8 mouse cellular contexts compared by ENCODE assay signal in the genomic region with DNA sequence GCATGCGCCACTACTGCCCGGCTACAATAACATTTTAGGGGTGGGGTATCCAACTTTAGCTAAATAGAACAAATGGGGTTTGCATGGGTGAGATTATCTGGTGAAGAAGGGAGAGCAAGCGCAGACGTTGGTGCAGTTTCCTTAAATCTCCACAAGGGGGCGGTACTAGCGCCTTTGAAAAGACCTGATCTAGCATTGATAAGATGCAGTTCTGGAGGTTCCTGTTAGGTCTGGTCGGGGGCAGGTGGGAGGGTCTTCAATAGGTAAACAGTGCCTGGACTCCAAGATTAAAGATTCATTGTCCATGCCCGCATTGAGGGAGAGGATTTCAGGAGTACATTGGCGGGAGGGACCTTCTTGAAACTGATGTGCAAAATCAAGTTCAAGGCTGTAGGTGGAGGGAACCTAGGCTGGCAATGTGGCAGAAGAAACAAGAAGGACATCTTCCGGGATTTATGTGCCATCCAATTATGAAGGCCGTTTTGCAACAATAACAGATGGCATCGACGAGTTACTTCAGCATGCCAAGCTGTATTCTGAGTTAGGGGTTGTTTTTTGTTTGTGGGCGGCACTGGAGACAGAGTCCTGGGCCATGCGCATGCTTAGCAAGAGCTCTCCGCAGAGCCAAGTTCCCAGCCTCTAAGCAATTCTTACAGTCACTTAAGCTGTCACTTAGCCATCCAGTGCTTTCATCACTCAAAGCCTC. TPM values are rescaled to one million over a fixed set of nuclear protein-coding genes. Genes with fewer than 3 reads are reported as not detected.
DNase-seq lines count a peak whose midpoint lies in the region; ATAC-seq lines count a peak whose summit lies in the region.

No protein-coding gene starts in this region.

- H3K36me3 ChIP-seq in forebrain, embryonic 11.5 days (ENCODE audit: control insufficient read depth, insufficient read depth, low read length) = no peaks in the 10 kb centered on the region
- H3K36me3 ChIP-seq in forebrain, embryonic 13.5 days (ENCODE audit: poor library complexity, severe bottlenecking) = no peaks in the 10 kb centered on the region

- ATAC-seq in forebrain, embryonic 11.5 days (replicated peaks; ENCODE audit: low FRiP score) = no peak
- ATAC-seq in forebrain, embryonic 13.5 days = no peak

- peak; percentile 68 for DNase-seq in forebrain, embryonic 11.5 days (ENCODE audit: low spot score)
- peak; percentile 15 for DNase-seq in urinary bladder, postnatal 25 days (ENCODE audit: low spot score)
- no peak for DNase-seq in urinary bladder, postnatal 10 days (ENCODE audit: low spot score)
- DNase-seq in embryo, embryonic 10 days (ENCODE audit: low spot score) = peak; percentile 58
- DNase-seq in layer of hippocampus, postnatal 14 days (ENCODE audit: low spot score in 2 of 2) = peak; percentile 60 to 70
- DNase-seq in natural killer cell, adult 2 months (ENCODE audit: low spot score in 2 of 2) = peak; percentile 26 to 47
- no peak for DNase-seq in Muller cell, postnatal 12 days (ENCODE audit: inconsistent ontology term)

- no peak overlapping the region for H3K4me3 ChIP-seq in forebrain, embryonic 11.5 days (ENCODE audit: low read depth, low read length)
- no peak overlapping the region for H3K4me3 ChIP-seq in forebrain, embryonic 13.5 days

- no peaks in the 10 kb centered on the region for H3K27me3 ChIP-seq in forebrain, embryonic 11.5 days (ENCODE audit: control insufficient read depth, insufficient read depth, low read length)
- H3K27me3 ChIP-seq in forebrain, embryonic 13.5 days = peaks cover 6% of the 10 kb centered on the region; the same call in 1 of the 2 replicates

- no peaks in the 10 kb centered on the region for H3K4me1 ChIP-seq in forebrain, embryonic 11.5 days (replicated peaks; ENCODE audit: control insufficient read depth, insufficient read depth, low read length)
- H3K4me1 ChIP-seq in forebrain, embryonic 13.5 days = no peaks in the 10 kb centered on the region

- H3K9ac ChIP-seq in forebrain, embryonic 11.5 days (ENCODE audit: low read length) = no peak overlapping the region
- no peak overlapping the region for H3K9ac ChIP-seq in forebrain, embryonic 13.5 days

- no peak overlapping the region for H3K27ac ChIP-seq in forebrain, embryonic 11.5 days (ENCODE audit: low read depth, low read length)
- no peak overlapping the region for H3K27ac ChIP-seq in forebrain, embryonic 13.5 days

- H3K4me2 ChIP-seq in forebrain, embryonic 11.5 days (ENCODE audit: low read depth, low read length, severe bottlenecking) = no peak overlapping the region
- H3K4me2 ChIP-seq in forebrain, embryonic 13.5 days = no peak overlapping the region

- no peaks in the 10 kb centered on the region for H3K9me3 ChIP-seq in forebrain, embryonic 11.5 days (ENCODE audit: control insufficient read depth, low read length)
- no peaks in the 10 kb centered on the region for H3K9me3 ChIP-seq in forebrain, embryonic 13.5 days (replicated peaks)

- 34% methylated on average over 16 of the region's 16 CpGs for WGBS in forebrain, embryonic 11.5 days
- WGBS in forebrain, embryonic 13.5 days = 37% methylated on average over 16 of the region's 16 CpGs

RNA-seq across cellular contexts. Expression of gene Prodh2, which starts 3.0 kb away (rescaled TPM):
- not detected in 2 replicates for polyA plus RNA-seq in forebrain, embryonic 11.5 days (2014; fragmentation: Nextera tagmentation; extraction: Ambion mirVana)
- polyA plus RNA-seq in forebrain, embryonic 13.5 days (2015; fragmentation: Nextera tagmentation; extraction: Ambion mirVana) = 0.31 TPM in 1 of 2 replicates, not detected in the other
- not detected for total RNA-seq in layer of hippocampus, postnatal 14 days (2021)

RNA-seq across cellular contexts. Expression of gene Nphs1, which starts 32.3 kb away (rescaled TPM):
- polyA plus RNA-seq in forebrain, embryonic 11.5 days (2014; fragmentation: Nextera tagmentation; extraction: Ambion mirVana) = 0.21 and 0.24 TPM in 2 replicates
- 0.15 and 0.18 TPM in 2 replicates for polyA plus RNA-seq in forebrain, embryonic 13.5 days (2015; fragmentation: Nextera tagmentation; extraction: Ambion mirVana)
- total RNA-seq in layer of hippocampus, postnatal 14 days (2021) = 1 to 10 TPM; 1.2 to 1.3 TPM

RNA-seq across cellular contexts. Expression of gene Kirrel2, which starts 32.9 kb away (rescaled TPM):
- polyA plus RNA-seq in forebrain, embryonic 11.5 days (2014; fragmentation: Nextera tagmentation; extraction: Ambion mirVana) = 0.55 and 0.61 TPM in 2 replicates
- polyA plus RNA-seq in forebrain, embryonic 13.5 days (2015; fragmentation: Nextera tagmentation; extraction: Ambion mirVana) = 0.36 and 0.65 TPM in 2 replicates
- 10 to 100 TPM in 1 of 2 experiments, 1 to 10 TPM in 1; 8.5 to 15.5 TPM for total RNA-seq in layer of hippocampus, postnatal 14 days (2021)

RNA-seq across cellular contexts. Expression of gene Arhgap33, which starts 44.5 kb away (rescaled TPM):
- polyA plus RNA-seq in forebrain, embryonic 11.5 days (2014; fragmentation: Nextera tagmentation; extraction: Ambion mirVana) = 66.0 and 72.7 TPM in 2 replicates
- 80.6 and 88.7 TPM in 2 replicates for polyA plus RNA-seq in forebrain, embryonic 13.5 days (2015; fragmentation: Nextera tagmentation; extraction: Ambion mirVana)
- total RNA-seq in layer of hippocampus, postnatal 14 days (2021) = 100 to 1,000 TPM; 160 to 163 TPM

RNA-seq across cellular contexts. Expression of gene Aplp1, which starts 45.1 kb away (rescaled TPM):
- 99.2 and 108 TPM in 2 replicates for polyA plus RNA-seq in forebrain, embryonic 11.5 days (2014; fragmentation: Nextera tagmentation; extraction: Ambion mirVana)
- 306 and 329 TPM in 2 replicates for polyA plus RNA-seq in forebrain, embryonic 13.5 days (2015; fragmentation: Nextera tagmentation; extraction: Ambion mirVana)
- total RNA-seq in layer of hippocampus, postnatal 14 days (2021) = 100 to 1,000 TPM; 981 to 987 TPM

Comparison
In these comparisons a context has a peak if more than half of its experiments do, and no peak if none do; other contexts are left out.
1. DNase-seq: peak in forebrain, embryonic 11.5 days (single experiment), urinary bladder, postnatal 25 days (single experiment), embryo, embryonic 10 days (single experiment), layer of hippocampus, postnatal 14 days (2 of 2) and natural killer cell, adult 2 months (2 of 2); none in urinary bladder, postnatal 10 days (single experiment) and Muller cell, postnatal 12 days (single experiment).